Mouse (Mus musculus) lung, postnatal 0 days (tissue): ENCODE measurements around the gene Ppargc1a. TPM values are rescaled to one million over a fixed set of nuclear protein-coding genes. Genes with fewer than 3 reads are reported as not detected.

Experiments used
- ATAC-seq: fragments of 200-750 bp; cut with Nextera tagmentation; 2 replicates; pipeline ENCODE4 v1.8.0; 2017; ENCODE audit warnings: moderate library complexity
- DNase-seq: peaks from one replicate; pipeline ENCODE4 v3.0.0-alpha.2; 2016; ENCODE audit warnings: low spot score
- H3K27ac ChIP-seq: fragments of 300-500 bp; sonication (generic); 2 replicates; pipeline ENCODE4 v1.5.1; 2014; ENCODE audit warnings: antibody characterized with exemption, mild to moderate bottlenecking, low read length, mixed read lengths
- H3K27me3 ChIP-seq: fragments of 300-500 bp; sonication (generic); replicated peaks from 2 replicates; pipeline ENCODE4 v1.6.1; 2014; ENCODE audit warnings: low read length, mixed read lengths; ENCODE audit not compliant: insufficient read depth
- H3K36me3 ChIP-seq: fragments of 300-500 bp; sonication (generic); 2 replicates; pipeline ENCODE4 v1.6.1; 2014; ENCODE audit warnings: low read length, mixed read lengths; ENCODE audit not compliant: insufficient read depth
- H3K4me1 ChIP-seq: fragments of 300-500 bp; sonication (generic); 2 replicates; pipeline ENCODE4 v1.6.1; 2014; ENCODE audit warnings: antibody characterized with exemption, low read depth, low read length, mixed read lengths; ENCODE audit not compliant: insufficient read depth
- H3K4me2 ChIP-seq: fragments of 300-500 bp; sonication (generic); replicated peaks from 2 replicates; pipeline ENCODE4 v1.6.1; 2014; ENCODE audit warnings: low read depth, mild to moderate bottlenecking, low read length, moderate library complexity, mixed read lengths
- H3K4me3 ChIP-seq: fragments of 300-500 bp; sonication (generic); 2 replicates; pipeline ENCODE4 v1.5.1; 2014; ENCODE audit warnings: low read depth, low read length
- H3K9ac ChIP-seq: fragments of 300-500 bp; sonication (generic); replicated peaks from 2 replicates; pipeline ENCODE4 v1.6.1; 2014; ENCODE audit warnings: low read depth, mild to moderate bottlenecking
- H3K9me3 ChIP-seq: fragments of 300-500 bp; sonication (generic); 2 replicates; pipeline ENCODE4 v1.6.1; 2016; ENCODE audit warnings: low read length, mixed read lengths
- CTCF ChIP-seq: IDR thresholded peaks from 2 replicates; pipeline ENCODE4 v1.5.1; 2016; ENCODE audit warnings: antibody characterized with exemption, mild to moderate bottlenecking
- EP300 ChIP-seq: IDR thresholded peaks from 2 replicates; pipeline ENCODE4 v1.6.1; 2016; ENCODE audit warnings: antibody characterized with exemption, mild to moderate bottlenecking, control low read depth
- WGBS: fragments of 180-500 bp; shearing (Covaris S2); extraction: QIAGEN DNeasy Blood & Tissue Kit; methylation state at CpG from one replicate; pipeline ENCODE4 v1.1.7; 2014; 5-methylcytosine and 5-hydroxymethylcytosine counted together
- polyA plus RNA-seq: library from polyadenylated mRNA; unstranded; fragments of >200 nt; fragmentation: Nextera tagmentation; extraction: Ambion mirVana; gene quantifications from 2 replicates; pipeline ENCODE4 v1.2.1, GENCODE M21; 2015

The Ppargc1a gene
- polyA plus RNA-seq, 1 experiment from 2014 or later = 4.8 TPM

- DNase-seq (no peak), ATAC-seq (no peak)
- Histone ChIP-seq H3K36me3 (no peaks in the 10 kb centered on the region), H3K9ac (no peak overlapping the region), H3K4me3 (no peak overlapping the region), H3K27ac (no peak overlapping the region), H3K4me1 (no peaks in the 10 kb centered on the region), H3K4me2 (no peak overlapping the region), H3K27me3 (no peaks in the 10 kb centered on the region), H3K9me3 (no peaks in the 10 kb centered on the region)
- TF ChIP-seq EP300 (no peak), CTCF (no peak)
These were observed 121.8 kb downstream of the Ppargc1a start for GRCm38 (mm10) chr5:51445726-51446125.

DNA sequence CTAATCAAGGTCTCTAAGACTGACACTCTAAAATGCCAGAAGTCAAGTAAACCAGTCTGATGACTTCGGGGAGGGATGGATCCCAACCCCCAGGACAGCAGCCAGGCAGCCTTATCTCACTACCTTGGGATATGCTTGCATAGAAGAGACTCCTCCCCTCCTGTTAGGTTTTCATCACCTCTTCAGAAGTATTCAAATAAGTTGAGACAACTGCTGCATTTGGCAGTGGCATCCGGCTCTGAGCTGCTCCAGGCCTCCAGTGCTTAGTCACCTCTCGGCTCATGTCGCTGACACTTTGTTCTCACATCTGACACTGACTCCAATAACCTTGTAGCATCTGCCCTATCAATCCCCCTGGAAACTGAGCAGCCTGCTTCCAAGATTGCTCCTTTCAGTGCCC, 127.8 kb downstream of the Ppargc1a start:
- WGBS = 4% methylated on average over 4 of the region's 4 CpGs
- ATAC-seq (no peak), DNase-seq (no peak)
- H3K9me3 ChIP-seq = no peaks in the 10 kb centered on the region
- no peak overlapping the region for H3K4me2 ChIP-seq
- no peaks in the 10 kb centered on the region for H3K27me3 ChIP-seq
- TF ChIP-seq EP300 = no peak
- no peak for TF ChIP-seq CTCF
- H3K4me1 ChIP-seq = no peaks in the 10 kb centered on the region
- no peaks in the 10 kb centered on the region for H3K36me3 ChIP-seq
- no peak overlapping the region for H3K9ac ChIP-seq
- H3K4me3 ChIP-seq = no peak overlapping the region
- H3K27ac ChIP-seq = no peak overlapping the region

DNA sequence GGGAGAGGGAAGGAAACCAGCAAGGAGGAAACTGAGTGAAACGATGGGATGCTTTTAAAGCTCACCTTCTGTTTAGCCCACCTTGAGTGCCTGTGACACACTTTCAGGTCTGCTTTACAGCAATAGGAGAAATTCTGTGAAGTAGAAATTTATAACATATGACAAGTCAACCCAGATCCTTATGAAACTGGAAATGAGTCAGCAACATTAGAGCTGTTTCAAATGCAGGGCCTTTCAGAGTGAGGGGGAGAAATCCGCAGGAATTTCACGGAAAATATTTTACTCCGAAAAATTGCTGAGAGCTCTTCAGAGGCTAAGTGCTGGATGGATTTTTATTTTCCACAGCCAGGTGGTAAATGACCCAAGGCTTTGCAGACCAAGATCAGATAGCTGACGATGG, 133.6 kb downstream of the Ppargc1a start:
- no peaks in the 10 kb centered on the region for H3K9me3 ChIP-seq
- DNase-seq (no peak), ATAC-seq (no peak)
- WGBS = 56% methylated on average over 5 of the region's 5 CpGs
- TF ChIP-seq EP300 (no peak), CTCF (no peak)
- H3K4me1 ChIP-seq = no peaks in the 10 kb centered on the region
- H3K4me3 ChIP-seq = no peak overlapping the region
- no peak overlapping the region for H3K4me2 ChIP-seq
- H3K9ac ChIP-seq = no peak overlapping the region
- no peak overlapping the region for H3K27ac ChIP-seq
- no peaks in the 10 kb centered on the region for H3K27me3 ChIP-seq
- no peaks in the 10 kb centered on the region for H3K36me3 ChIP-seq

- no peak for DNase-seq
- no peak for ATAC-seq
These were observed 135.0 kb downstream of the Ppargc1a start for GRCm38 (mm10) chr5:51432532-51432931.

GRCm38 (mm10) chr5:51432031-51432430, 135.5 kb downstream of the Ppargc1a start:
- Histone ChIP-seq H3K4me3 (no peak overlapping the region), H3K9me3 (no peaks in the 10 kb centered on the region), H3K4me2 (no peak overlapping the region), H3K27me3 (no peaks in the 10 kb centered on the region), H3K27ac (no peak overlapping the region), H3K36me3 (no peaks in the 10 kb centered on the region), H3K4me1 (no peaks in the 10 kb centered on the region), H3K9ac (no peak overlapping the region)
- DNase-seq (no peak), ATAC-seq (no peak)
- no peak for TF ChIP-seq CTCF
- no peak for TF ChIP-seq EP300
- WGBS = 44% methylated on average over 4 of the region's 4 CpGs

More at GRCm38 (mm10) chr5:51432532-51432931, 135.0 kb downstream of the Ppargc1a start:
- no peaks in the 10 kb centered on the region for H3K36me3 ChIP-seq
- H3K9me3 ChIP-seq = no peaks in the 10 kb centered on the region
- no peak overlapping the region for H3K4me3 ChIP-seq
- 65% methylated on average over 2 of the region's 2 CpGs for WGBS
- H3K9ac ChIP-seq = no peak overlapping the region
- no peak overlapping the region for H3K27ac ChIP-seq
- H3K4me2 ChIP-seq = no peak overlapping the region
- no peak for TF ChIP-seq CTCF
- no peak for TF ChIP-seq EP300
- no peaks in the 10 kb centered on the region for H3K27me3 ChIP-seq
- no peaks in the 10 kb centered on the region for H3K4me1 ChIP-seq

DNA sequence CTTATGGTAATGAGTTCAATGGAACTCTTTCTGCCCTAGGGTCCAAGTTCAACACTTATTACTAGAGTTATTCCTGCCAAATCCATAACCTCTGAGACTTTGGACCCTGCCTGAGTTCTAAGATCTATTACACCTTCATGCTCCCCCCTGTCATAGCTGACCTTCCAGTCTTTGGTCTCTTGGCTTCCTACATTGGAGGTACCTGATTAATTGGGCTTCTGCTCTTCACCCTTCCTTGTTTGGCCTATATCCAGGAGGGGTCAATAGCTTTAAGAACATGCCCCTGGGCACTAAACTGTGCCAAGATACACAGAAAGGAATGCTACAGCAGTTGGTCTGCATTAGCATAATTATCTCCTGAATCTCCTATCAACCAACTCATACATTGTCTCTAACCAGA, 141.1 kb downstream of the Ppargc1a start:
- H3K9me3 ChIP-seq = no peaks in the 10 kb centered on the region
- H3K4me2 ChIP-seq = no peak overlapping the region
- H3K4me1 ChIP-seq = no peaks in the 10 kb centered on the region
- no peak overlapping the region for H3K9ac ChIP-seq
- H3K4me3 ChIP-seq = no peak overlapping the region
- no peaks in the 10 kb centered on the region for H3K36me3 ChIP-seq
- no peak for TF ChIP-seq CTCF
- no peak for TF ChIP-seq EP300
- H3K27me3 ChIP-seq = no peaks in the 10 kb centered on the region
- no peak overlapping the region for H3K27ac ChIP-seq
- DNase-seq (no peak), ATAC-seq (no peak)

DNA sequence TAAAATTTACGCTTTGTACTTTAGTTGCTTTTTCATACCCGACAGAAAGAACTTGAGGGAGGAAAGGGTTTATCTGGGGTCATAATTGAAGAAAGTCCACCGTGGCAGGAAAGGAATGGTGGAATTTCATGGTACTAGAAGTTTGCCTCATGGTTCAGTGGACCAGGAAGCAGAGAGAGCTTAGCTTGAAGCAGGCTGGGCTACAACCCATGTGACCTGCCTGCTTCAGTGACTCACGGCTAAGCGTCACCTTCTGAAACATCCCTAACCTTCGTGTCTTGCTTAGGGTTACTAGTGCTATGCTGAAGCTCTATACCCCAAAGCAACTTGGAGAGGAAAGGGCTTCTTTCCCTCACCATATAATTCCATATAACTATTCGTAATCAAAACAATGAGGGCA, 151.1 kb downstream of the Ppargc1a start:
- DNase-seq = no peak
- WGBS = 81% methylated on average over 7 of the region's 7 CpGs
- ATAC-seq = no peak
- H3K4me2 ChIP-seq = no peak overlapping the region
- H3K9me3 ChIP-seq = no peaks in the 10 kb centered on the region
- no peaks in the 10 kb centered on the region for H3K36me3 ChIP-seq
- H3K9ac ChIP-seq = no peak overlapping the region
- H3K27ac ChIP-seq = no peak overlapping the region
- TF ChIP-seq CTCF (no peak), EP300 (no peak)
- H3K4me1 ChIP-seq = no peaks in the 10 kb centered on the region
- no peaks in the 10 kb centered on the region for H3K27me3 ChIP-seq
- no peak overlapping the region for H3K4me3 ChIP-seq
